Mouse (Mus musculus): ENCODE measurements around the gene Tfap2a. TPM values are rescaled to one million over a fixed set of nuclear protein-coding genes. Genes with fewer than 3 reads are reported as not detected.

Tfap2a gene
- polyA plus RNA-seq, 1 experiment: 0.62 TPM

- TF ChIP-seq GATA1 (IDR thresholded peaks at IDR 0.05; ENCODE audit: low read length): no peak
Measured at GRCm38 (mm10) chr13:40727731-40728625, 10.2 kb downstream of the Tfap2a start.

GRCm38 (mm10) chr13:40725924-40726323 is 12.3 kb downstream of the Tfap2a start:
- TF ChIP-seq GATA1 (IDR thresholded peaks at IDR 0.05; ENCODE audit: low read length): no peak

GRCm38 (mm10) chr13:40723598-40723920 is 14.6 kb downstream of the Tfap2a start:
- TF ChIP-seq GATA1 (IDR thresholded peaks at IDR 0.05; ENCODE audit: low read length): no peak

- no peak for TF ChIP-seq GATA1 (IDR thresholded peaks at IDR 0.05; ENCODE audit: low read length)
Measured at GRCm38 (mm10) chr13:40722741-40723597, 15.2 kb downstream of the Tfap2a start.

- no peak for TF ChIP-seq GATA1 (IDR thresholded peaks at IDR 0.05; ENCODE audit: low read length)
Measured at GRCm38 (mm10) chr13:40719741-40720082, 18.5 kb downstream of the Tfap2a start.

GRCm38 (mm10) chr13:40719066-40719740 is 19.0 kb downstream of the Tfap2a start:
- no peak for TF ChIP-seq GATA1 (IDR thresholded peaks at IDR 0.05; ENCODE audit: low read length)

GRCm38 (mm10) chr13:40716771-40717716 is 21.1 kb downstream of the Tfap2a start:
- no peak for TF ChIP-seq GATA1 (IDR thresholded peaks at IDR 0.05; ENCODE audit: low read length)

- no peak for TF ChIP-seq GATA1 (IDR thresholded peaks at IDR 0.05; ENCODE audit: low read length)
Measured at GRCm38 (mm10) chr13:40714531-40714930, 23.6 kb downstream of the Tfap2a start.

- no peak for TF ChIP-seq GATA1 (IDR thresholded peaks at IDR 0.05; ENCODE audit: low read length)
Measured at GRCm38 (mm10) chr13:40713681-40714080, 24.5 kb downstream of the Tfap2a start.

GRCm38 (mm10) chr13:40713241-40713640 is 24.9 kb downstream of the Tfap2a start:
- no peak for TF ChIP-seq GATA1 (IDR thresholded peaks at IDR 0.05; ENCODE audit: low read length)

GRCm38 (mm10) chr13:40712526-40712832 is 25.7 kb downstream of the Tfap2a start:
- no peak for TF ChIP-seq GATA1 (IDR thresholded peaks at IDR 0.05; ENCODE audit: low read length)

GRCm38 (mm10) chr13:40711661-40712525 is 26.3 kb downstream of the Tfap2a start:
- TF ChIP-seq GATA1 (IDR thresholded peaks at IDR 0.05; ENCODE audit: low read length): no peak

GRCm38 (mm10) chr13:40710062-40710342 is 28.2 kb downstream of the Tfap2a start:
- no peak for TF ChIP-seq GATA1 (IDR thresholded peaks at IDR 0.05; ENCODE audit: low read length)

- no peak for TF ChIP-seq GATA1 (IDR thresholded peaks at IDR 0.05; ENCODE audit: low read length)
Measured at GRCm38 (mm10) chr13:40709321-40710061, 28.7 kb downstream of the Tfap2a start.
